Mouse (Mus musculus) forebrain, embryonic 12.5 days (tissue): ENCODE results near the gene Gm17079. TPM values are rescaled to one million over a fixed set of nuclear protein-coding genes. Genes with fewer than 3 reads are reported as not detected.
"Not testable (repeated sequence)": the region's sequence is repeated elsewhere in the genome, so short reads cannot be mapped to it uniquely, and the experiment has no call there.

Source experiments
- ATAC-seq: fragments of 200-750 bp; cut with Nextera tagmentation; 2 replicates; pipeline ENCODE4 v1.8.0; 2017; ENCODE audit warnings: moderate TSS enrichment; ENCODE audit not compliant: low FRiP score
- H3K27ac ChIP-seq: fragments of 300-500 bp; sonication (generic); 2 replicates; pipeline ENCODE4 v1.5.1; 2016; ENCODE audit warnings: mild to moderate bottlenecking
- H3K27me3 ChIP-seq: fragments of 300-500 bp; sonication (generic); 2 replicates; pipeline ENCODE4 v1.6.1; 2016; ENCODE audit warnings: mild to moderate bottlenecking
- H3K36me3 ChIP-seq: fragments of 300-500 bp; sonication (generic); replicated peaks from 2 replicates; pipeline ENCODE4 v1.6.1; 2016; ENCODE audit warnings: mild to moderate bottlenecking
- H3K4me1 ChIP-seq: fragments of 300-500 bp; sonication (generic); 2 replicates; pipeline ENCODE4 v1.6.1; 2016
- H3K4me2 ChIP-seq: fragments of 300-500 bp; sonication (generic); 2 replicates; pipeline ENCODE4 v1.6.1; 2016; ENCODE audit warnings: mild to moderate bottlenecking, moderate library complexity
- H3K4me3 ChIP-seq: fragments of 300-500 bp; sonication (generic); replicated peaks from 2 replicates; pipeline ENCODE4 v1.5.1; 2016; ENCODE audit warnings: mild to moderate bottlenecking
- H3K9ac ChIP-seq: fragments of 300-500 bp; sonication (generic); 2 replicates; pipeline ENCODE4 v1.6.1; 2016; ENCODE audit warnings: mild to moderate bottlenecking
- H3K9me3 ChIP-seq: fragments of 300-500 bp; sonication (generic); 2 replicates; pipeline ENCODE4 v1.6.1; 2016
- WGBS: fragments of 180-500 bp; shearing (Covaris S2); methylation state at CpG from one replicate; pipeline ENCODE4 v1.1.7; 2016; 5-methylcytosine and 5-hydroxymethylcytosine counted together
- polyA plus RNA-seq: library from polyadenylated mRNA; unstranded; fragments of >200 nt; fragmentation: Nextera tagmentation; extraction: Ambion mirVana; gene quantifications from 2 replicates; pipeline ENCODE4 v1.2.1, GENCODE M21; 2016

Gm17079 gene
- polyA plus RNA-seq: not detected in 2 replicates

GRCm38 (mm10) chr14:51695368-51695767 lies at the start of gene Gm17079:
Gene Gm17079, minus strand, starts transcription at chr14:51695468.
- not testable (repeated sequence) for H3K27me3 ChIP-seq, H3K4me3 ChIP-seq, ATAC-seq, H3K4me1 ChIP-seq, H3K27ac ChIP-seq, H3K9me3 ChIP-seq, H3K4me2 ChIP-seq, H3K9ac ChIP-seq, H3K36me3 ChIP-seq
- WGBS: 74% methylated on average over 1 of the region's 2 CpGs

GRCm38 (mm10) chr14:51740347-51741170 lies 45.3 kb upstream of the Gm17079 start:
- no peaks in the 10 kb centered on the region for H3K9me3 ChIP-seq
- H3K4me3 ChIP-seq: peak overlapping the region; percentile 36
- H3K27ac ChIP-seq: no peak overlapping the region
- peak overlapping the region; percentile 12; the same call in 1 of the 2 replicates for H3K9ac ChIP-seq
- under 1% methylated on average over 42 of the region's 42 CpGs for WGBS
- peaks cover 23% of the 10 kb centered on the region for H3K4me1 ChIP-seq
- H3K36me3 ChIP-seq: no peaks in the 10 kb centered on the region
- ATAC-seq: peak; percentile 46; the same call in 1 of the 2 replicates
- H3K4me2 ChIP-seq: peak overlapping the region; percentile 58
- H3K27me3 ChIP-seq: peaks cover 52% of the 10 kb centered on the region

- Histone ChIP-seq H3K27me3 (peaks cover 52% of the 10 kb centered on the region), H3K9me3 (no peaks in the 10 kb centered on the region), H3K36me3 (no peaks in the 10 kb centered on the region), H3K4me3 (peak overlapping the region; percentile 24), H3K4me2 (peak overlapping the region; percentile 58), H3K9ac (no peak overlapping the region), H3K4me1 (peaks cover 23% of the 10 kb centered on the region), H3K27ac (no peak overlapping the region)
- 0 out of 2 replicates have a peak, but pooled peaks have one; percentile 33 for ATAC-seq
- WGBS: 3% methylated on average over 23 of the region's 24 CpGs
Observed at GRCm38 (mm10) chr14:51739150-51739993, 44.1 kb upstream of the Gm17079 start.

DNA sequence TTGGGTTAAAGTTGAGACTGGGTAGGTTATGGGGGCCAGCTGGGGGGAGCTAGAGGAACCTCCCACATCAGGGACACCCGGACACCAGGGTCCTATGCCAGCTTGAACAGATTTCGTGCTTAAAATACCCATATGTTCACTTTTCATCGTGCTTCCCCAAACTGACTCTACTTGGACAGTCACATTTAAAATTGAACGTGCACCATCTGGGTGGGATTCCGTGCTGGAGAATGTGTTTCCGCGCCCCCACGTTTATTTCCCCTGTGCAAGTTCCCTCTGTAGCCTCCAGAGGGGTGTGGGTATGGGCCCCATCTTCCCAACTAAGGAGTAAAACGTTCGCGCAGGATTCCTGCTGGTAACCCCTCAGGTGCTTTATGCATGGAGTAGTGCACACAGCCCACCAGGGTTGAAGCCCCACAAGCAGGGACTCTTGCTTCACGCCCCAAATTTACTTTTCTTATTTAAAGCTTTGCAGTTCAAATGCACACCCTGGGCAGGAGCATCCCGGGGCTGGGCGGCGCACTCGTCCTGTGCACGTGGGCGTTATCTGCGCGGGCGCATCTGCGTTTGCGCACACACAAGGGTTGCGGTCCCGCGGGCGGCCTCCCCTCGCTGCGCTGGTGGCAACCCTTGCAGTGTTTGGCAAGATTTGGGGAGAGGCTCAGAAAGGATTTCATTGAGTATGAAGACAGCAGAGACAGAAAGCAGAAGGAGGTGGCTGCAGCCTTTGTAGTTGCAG lies 43.3 kb upstream of the Gm17079 start:
- H3K4me1 ChIP-seq: peaks cover 23% of the 10 kb centered on the region
- no peak for ATAC-seq
- 2% methylated on average over 29 of the region's 29 CpGs for WGBS
- no peaks in the 10 kb centered on the region for H3K36me3 ChIP-seq
- H3K9ac ChIP-seq: no peak overlapping the region
- peaks cover 52% of the 10 kb centered on the region for H3K27me3 ChIP-seq
- H3K9me3 ChIP-seq: no peaks in the 10 kb centered on the region
- H3K27ac ChIP-seq: no peak overlapping the region
- H3K4me3 ChIP-seq: peak overlapping the region; percentile 24
- H3K4me2 ChIP-seq: peak overlapping the region; percentile 58

GRCm38 (mm10) chr14:51737967-51738366 lies 42.7 kb upstream of the Gm17079 start:
- Histone ChIP-seq H3K36me3 (no peaks in the 10 kb centered on the region), H3K27ac (no peak overlapping the region), H3K27me3 (peaks cover 52% of the 10 kb centered on the region), H3K9me3 (no peaks in the 10 kb centered on the region), H3K4me3 (no peak overlapping the region), H3K4me1 (peaks cover 23% of the 10 kb centered on the region), H3K4me2 (no peak overlapping the region), H3K9ac (no peak overlapping the region)
- no peak for ATAC-seq
- WGBS: 8% methylated on average over 12 of the region's 12 CpGs

DNA sequence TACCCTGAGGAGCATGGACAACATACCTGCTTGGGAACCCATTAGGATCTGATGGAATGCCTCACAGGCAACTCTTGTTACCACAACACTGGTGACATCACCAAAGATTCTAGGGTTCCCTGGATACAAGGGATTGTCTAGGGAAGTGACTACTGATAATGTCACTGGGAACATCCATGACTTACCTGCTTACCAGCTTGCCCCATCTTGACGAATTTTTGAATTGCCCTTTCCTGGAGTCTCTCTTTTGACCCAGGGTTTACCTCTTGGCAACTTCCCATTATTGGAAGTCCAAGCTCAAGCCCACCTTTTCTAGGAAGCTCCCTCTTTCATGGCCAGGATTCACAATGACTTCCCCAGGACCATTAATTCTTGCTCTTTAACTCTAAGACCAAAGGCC lies 21.8 kb upstream of the Gm17079 start, which contains the start of gene Gm5800:
TSS of gene Gm5800 (minus strand) at position 101 of the 400 bp plus-strand sequence.
- ATAC-seq: no peak
- no peak within 1 kb of the TSS for H3K27ac ChIP-seq
- H3K27me3 ChIP-seq: no peaks in the 10 kb centered on the region
- no peak within 1 kb of the TSS for H3K4me3 ChIP-seq
- no peak within 1 kb of the TSS for H3K4me2 ChIP-seq
- H3K9ac ChIP-seq: no peak within 1 kb of the TSS
- no peaks in the 10 kb centered on the region for H3K9me3 ChIP-seq
- H3K4me1 ChIP-seq: no peaks in the 10 kb centered on the region
- 53% methylated on average over 1 of the region's 1 CpGs for WGBS
- H3K36me3 ChIP-seq: no peaks in the 10 kb centered on the region

DNA sequence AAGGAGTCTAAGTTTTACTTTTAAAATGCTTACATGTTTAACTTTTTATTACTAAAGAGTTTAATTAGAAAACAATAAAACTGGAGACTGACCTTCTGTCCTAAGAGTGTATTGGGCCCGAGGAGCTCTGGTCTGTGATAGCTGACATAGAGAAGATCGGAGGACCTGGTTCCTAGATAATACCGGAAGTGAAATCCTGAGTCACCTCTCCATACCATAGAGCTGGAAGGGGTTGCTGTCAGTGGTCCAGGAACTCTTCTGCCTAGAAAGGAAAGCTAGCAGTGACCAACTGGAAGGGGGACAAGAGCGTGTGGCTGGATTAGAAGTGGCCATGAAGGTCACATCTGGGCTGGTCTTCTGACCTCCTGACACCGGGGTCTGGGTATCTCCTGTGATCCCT lies 18.0 kb downstream of the Gm17079 start:
- Histone ChIP-seq H3K4me3 (no peak overlapping the region), H3K36me3 (no peaks in the 10 kb centered on the region), H3K9ac (no peak overlapping the region), H3K27me3 (no peaks in the 10 kb centered on the region), H3K27ac (no peak overlapping the region), H3K9me3 (no peaks in the 10 kb centered on the region), H3K4me2 (no peak overlapping the region), H3K4me1 (no peaks in the 10 kb centered on the region)
- WGBS: 88% methylated on average over 5 of the region's 5 CpGs
- no peak for ATAC-seq

Other genes starting within 250 kb of the Gm17079 start
- not detected in 2 replicates for gene Vmn2r89, start 243.6 kb downstream of the Gm17079 start, polyA plus RNA-seq
- not detected in 2 replicates for gene Gm5622, start 142.7 kb downstream of the Gm17079 start, polyA plus RNA-seq
- not detected in 2 replicates for gene Gm17175, start 121.4 kb downstream of the Gm17079 start, polyA plus RNA-seq
- not detected in 2 replicates for gene Gm17174, start 103.3 kb downstream of the Gm17079 start, polyA plus RNA-seq
- gene Gm17078, start 84.2 kb downstream of the Gm17079 start, polyA plus RNA-seq: not detected in 2 replicates
- not detected in 2 replicates for gene Gm4181, start 59.8 kb downstream of the Gm17079 start, polyA plus RNA-seq
- gene Gm5800, start 21.7 kb upstream of the Gm17079 start, polyA plus RNA-seq: not detected in 2 replicates
- not detected in 2 replicates for gene Ang4, start 78.1 kb upstream of the Gm17079 start, polyA plus RNA-seq
- not detected in 2 replicates for gene AY358078, start 104.6 kb upstream of the Gm17079 start, polyA plus RNA-seq
- not detected in 2 replicates for gene Ear6, start 158.2 kb upstream of the Gm17079 start, polyA plus RNA-seq
- gene Mettl17, start 189.4 kb upstream of the Gm17079 start, polyA plus RNA-seq: 58.2 and 66.0 TPM in 2 replicates
- 1.3 and 1.7 TPM in 2 replicates for gene Slc39a2, start 197.4 kb upstream of the Gm17079 start, polyA plus RNA-seq
- gene Ndrg2, start 218.7 kb upstream of the Gm17079 start, polyA plus RNA-seq: 34.2 and 41.1 TPM in 2 replicates
- gene Tppp2, start 223.0 kb upstream of the Gm17079 start, polyA plus RNA-seq: not detected in 2 replicates
- gene Rnase13, start 227.3 kb upstream of the Gm17079 start, polyA plus RNA-seq: not detected in 2 replicates